Mouse (Mus musculus) urinary bladder, postnatal 4 days (tissue): ENCODE data around the gene 9530053A07Rik.
"Not testable (repeated sequence)": the region's sequence is repeated elsewhere in the genome, so short reads cannot be mapped to it uniquely, and the experiment has no call there.

Experiments
- DNase-seq, 2 experiments: peaks; one replicate each; pipeline ENCODE4 v3.0.0; 2021 to 2022; ENCODE audit warnings: low spot score in 2 of 2

9530053A07Rik gene

DNA sequence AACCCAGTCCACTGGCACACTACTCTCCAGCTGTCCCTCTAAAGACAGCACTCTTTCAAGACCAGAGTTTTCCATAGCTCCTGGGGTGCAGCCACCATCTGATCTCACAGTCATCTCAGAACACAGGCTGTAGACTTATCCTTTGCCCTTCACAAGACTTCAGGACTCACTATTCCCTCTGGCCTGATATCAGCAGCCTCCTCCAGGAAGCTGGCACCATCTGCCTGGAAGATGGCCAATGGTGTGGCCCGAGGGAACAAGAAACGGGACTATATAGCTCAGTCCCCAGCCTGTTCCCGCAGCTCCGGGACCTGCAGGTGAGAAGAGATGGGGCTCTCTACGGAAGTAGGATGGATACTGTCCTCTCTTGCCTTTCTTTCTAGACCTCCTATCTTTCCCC lies at the start of gene 9530053A07Rik:
9530053A07Rik (plus strand) TSS at position 301 of the 400 bp plus-strand sequence.
- no peak for DNase-seq

DNA sequence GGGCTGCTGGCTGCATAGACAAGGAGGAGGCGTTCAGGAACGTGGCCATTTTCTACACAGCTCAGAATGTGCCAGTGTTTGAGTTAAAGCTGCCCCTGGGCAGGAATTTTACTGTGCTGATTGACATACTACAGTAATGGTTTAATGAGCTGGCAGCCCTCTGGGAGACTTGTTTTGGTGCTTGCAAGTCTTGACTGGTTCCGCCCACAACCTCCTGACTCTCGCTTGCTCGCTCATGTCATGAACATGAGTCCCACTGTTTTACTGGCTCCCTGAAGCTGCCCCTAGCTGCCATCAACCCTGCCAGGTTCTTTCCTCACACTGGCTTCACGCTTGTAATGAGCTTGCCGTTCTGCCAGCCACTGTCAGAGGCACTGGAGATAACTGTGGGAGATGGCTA lies 45.1 kb upstream of the 9530053A07Rik start:
- DNase-seq, result no peak

DNA sequence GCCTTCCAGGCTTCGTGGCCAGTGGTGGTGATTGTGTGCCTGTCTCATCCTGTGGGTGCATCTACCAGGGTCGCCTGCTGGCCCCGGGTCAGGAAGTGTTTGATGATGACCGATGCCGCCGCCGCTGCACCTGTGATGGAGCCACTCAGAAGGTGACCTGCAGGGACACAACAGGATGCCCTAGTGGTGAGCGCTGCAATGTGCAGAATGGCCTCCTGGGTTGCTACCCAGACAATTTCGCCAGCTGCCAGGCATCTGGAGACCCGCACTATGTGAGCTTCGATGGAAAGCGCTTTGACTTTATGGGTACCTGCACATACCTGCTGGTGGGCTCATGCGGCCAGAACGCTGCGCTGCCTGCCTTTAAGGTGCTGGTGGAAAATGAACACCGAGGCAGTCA lies 43.0 kb upstream of the 9530053A07Rik start:
- no peak for DNase-seq

DNA sequence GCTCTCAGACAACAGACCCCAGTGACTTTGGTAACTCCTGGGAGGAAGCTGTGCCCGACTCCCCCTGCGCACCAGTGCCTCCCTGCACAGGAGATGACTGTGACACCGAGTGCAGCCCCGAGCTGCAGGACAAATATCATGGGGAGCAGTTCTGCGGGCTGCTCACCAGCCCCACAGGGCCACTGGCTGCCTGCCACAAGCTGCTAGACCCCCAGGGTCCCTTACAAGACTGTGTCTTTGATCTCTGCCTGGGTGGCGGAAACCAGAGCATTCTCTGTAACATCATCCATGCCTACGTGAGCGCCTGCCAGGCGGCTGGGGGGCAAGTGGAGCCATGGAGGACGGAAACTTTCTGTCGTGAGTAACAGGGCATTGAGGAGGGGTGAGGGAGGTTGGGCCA lies 35.7 kb upstream of the 9530053A07Rik start:
- DNase-seq, result peak in 1 of 2 experiments; percentile 52

DNA sequence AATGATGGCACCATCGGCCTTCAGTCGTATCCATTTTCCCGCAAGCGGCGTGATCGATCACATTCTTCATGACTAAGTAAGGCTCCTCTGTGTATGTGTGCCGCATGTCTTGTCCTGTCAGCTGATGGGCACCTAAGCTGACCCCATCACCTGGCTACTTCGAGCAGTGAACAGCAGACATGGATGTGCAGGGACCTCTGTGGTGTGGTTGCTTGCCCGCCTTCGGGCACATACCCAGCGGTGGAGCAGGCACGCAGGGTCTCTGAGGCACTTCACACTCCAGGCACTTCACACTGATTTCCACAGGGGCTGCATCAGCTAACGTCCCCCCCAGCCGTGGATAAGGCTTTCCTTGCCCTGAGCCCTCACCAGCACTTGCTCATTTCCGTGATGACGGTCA lies 30.2 kb upstream of the 9530053A07Rik start:
- no peak for DNase-seq

DNA sequence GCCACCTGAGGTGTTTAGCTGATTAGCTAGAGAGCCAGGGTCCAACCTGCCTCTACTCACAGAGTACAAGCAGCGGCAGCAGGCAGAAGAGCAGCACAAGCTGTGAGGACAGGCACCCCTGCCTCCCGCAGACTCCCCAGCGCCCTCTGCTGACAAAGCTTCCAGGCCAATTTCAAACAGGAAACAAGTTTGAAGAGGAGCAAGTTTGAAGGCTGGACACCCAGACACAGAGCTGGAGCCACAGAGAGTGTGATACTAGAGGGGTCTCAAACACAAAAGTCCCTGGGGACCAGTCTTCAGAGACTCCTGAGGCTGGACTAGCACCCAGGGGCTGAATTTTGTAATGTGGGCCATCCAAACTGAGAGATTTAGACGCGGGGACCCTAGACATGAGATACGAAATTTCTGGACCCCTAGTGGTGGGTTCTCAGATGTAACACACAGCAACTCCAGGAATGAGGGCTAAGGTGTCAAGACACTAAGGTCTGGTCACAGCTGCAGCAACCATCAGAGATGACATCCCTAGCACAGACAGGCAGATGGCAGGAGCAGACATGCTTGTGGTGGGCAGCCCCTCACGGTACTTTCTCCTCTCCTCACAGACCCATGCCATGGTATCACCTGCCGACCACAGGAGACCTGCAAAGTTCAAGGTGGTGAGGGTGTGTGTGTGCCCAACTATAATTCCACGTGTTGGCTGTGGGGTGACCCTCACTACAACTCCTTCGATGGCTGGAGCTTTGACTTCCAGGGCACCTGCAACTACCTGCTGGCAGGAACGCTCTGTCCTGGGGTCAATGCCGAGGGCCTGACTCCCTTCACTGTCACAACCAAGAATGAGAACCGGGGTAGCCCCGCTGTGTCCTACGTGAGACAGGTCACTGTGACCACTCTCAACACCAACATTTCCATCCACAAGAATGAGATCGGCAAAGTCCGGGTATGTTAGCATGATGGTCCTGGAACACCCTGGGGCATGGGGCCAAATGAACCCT lies 28.4 kb upstream of the 9530053A07Rik start:
- DNase-seq, result peak; percentile 16 to 54

DNA sequence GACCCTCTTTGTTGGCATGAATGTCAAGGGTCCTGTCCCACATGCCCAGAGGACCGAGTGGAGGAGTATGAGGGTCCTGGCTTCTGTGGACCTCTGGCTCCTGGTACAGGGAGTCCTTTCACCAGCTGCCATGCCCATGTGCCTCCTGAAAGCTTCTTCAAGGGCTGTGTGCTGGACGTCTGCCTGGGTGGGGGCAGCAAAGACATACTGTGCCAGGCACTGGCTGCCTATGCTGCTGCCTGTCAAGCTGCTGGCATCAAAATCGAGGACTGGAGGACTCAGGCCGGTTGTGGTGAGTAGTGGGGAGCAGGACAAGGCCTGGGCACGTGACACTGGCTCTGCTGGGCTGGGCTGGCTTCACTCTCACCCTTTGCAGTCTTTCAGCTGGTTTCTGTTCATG lies 26.3 kb upstream of the 9530053A07Rik start:
- peak in 1 of 2 experiments; percentile 43 for DNase-seq

DNA sequence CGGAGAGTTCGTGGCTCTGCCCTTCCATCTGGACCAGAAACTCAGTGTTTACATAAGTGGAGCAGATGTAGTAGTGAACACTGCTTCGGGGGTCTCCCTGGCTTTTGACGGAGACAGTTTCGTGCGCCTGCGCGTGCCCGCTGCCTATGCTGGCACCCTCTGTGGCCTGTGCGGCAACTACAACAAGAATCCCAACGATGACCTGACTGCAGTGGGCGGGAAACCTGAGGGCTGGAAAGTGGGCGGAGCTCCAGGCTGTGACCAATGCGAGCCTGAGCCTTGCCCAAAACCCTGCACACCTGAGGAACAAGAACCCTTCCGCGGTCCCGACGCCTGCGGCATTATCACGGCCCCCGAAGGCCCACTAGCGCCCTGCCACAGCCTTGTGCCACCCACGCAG lies 24.6 kb upstream of the 9530053A07Rik start:
- peak in 1 of 2 experiments; percentile 59 for DNase-seq

DNA sequence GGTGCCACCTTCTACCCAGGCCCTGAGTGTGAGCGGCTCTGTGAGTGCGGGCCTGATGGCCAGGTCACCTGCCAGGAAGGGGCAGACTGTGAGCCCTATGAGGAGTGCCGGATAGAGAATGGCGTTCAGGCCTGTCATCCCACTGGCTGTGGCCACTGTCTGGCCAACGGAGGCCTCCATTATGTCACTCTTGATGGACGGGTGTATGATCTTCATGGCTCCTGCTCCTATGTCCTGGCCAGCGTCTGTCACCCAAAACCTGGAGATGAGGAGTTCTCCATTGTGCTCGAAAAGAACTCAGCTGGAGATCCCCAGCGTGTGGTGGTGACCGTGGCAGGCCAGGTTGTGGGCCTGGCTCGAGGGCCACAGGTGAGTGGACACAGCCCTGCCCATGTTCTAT lies 23.0 kb upstream of the 9530053A07Rik start:
- DNase-seq, result peak in 1 of 2 experiments; percentile 55

DNA sequence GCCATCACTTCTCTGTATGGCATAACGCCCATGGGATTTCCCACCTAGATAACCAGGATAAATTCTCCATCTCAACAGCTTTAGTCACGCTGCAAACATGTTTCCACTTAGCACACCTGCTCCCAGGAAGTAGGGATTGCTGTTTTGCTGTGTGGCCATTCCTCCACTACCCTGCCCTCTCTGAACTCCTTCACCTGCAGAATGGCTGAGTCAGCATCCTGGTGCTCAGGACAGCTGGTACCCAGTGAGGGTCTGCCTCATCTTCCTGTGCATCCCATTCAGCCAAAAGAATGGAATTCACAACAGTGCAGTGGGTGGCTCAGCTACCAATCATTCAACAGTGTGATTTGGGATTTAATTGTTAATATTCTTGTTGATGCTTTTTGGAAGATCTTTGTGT lies 14.6 kb upstream of the 9530053A07Rik start:
- DNase-seq, result no peak

DNA sequence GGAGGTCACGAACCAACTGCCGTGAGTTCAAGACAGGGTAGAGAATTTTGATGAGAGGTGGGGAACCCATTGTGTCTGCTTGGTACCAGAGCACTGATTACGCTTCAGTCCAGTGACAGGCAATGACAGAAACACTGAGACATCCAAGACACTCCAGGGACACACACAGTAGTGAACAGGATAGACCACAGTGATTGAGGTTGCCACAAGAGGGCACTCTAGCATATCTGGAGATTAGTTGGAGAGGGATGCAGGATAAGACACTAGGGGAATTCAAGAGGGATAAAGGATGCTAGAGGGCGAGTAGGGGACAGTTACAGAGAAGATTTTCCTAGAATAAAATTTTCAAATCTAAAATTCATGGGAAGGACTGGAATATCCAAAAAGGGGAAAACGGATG lies 8.3 kb downstream of the 9530053A07Rik start:
- DNase-seq, result no peak

DNA sequence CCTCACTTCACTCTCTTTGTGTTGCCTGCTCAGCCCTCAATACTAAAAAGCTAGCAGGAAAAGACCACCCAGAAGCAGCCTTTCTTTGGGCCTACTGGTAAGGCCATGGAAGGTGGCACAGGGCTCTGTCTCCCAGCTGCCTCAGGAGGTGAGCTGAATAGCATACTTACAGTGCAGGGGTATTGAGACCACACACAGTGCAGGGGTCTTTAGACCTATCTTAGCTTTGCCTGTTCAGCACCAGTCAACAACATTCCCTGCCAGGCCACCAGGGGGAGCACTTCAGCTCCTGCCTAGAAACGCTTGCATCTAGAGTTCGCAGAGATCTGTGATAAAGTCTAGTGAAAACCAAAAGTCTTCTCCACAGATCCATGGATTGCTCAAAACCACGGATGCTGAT lies 19.0 kb downstream of the 9530053A07Rik start:
- DNase-seq, result peak; percentile 39 to 75

DNA sequence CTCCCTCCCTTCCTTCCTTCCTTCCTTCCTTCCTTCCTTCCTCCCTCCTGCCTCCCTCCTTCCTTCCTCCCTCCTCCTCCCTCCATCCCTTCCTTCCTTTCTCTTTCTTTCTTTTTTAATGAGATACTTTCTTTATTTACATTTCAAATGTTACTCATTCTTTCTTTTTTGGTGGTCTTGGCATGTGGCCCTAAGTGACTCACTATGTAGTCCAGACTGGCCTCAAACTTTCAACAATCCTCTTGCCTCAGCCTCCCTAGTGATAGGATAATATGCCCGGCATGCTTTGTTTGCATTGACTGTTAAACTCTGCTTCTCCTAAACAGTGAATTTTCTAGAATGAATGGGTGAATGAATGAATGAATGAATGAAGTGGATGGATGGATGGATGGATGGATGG lies 20.6 kb downstream of the 9530053A07Rik start:
- no peak for DNase-seq

DNA sequence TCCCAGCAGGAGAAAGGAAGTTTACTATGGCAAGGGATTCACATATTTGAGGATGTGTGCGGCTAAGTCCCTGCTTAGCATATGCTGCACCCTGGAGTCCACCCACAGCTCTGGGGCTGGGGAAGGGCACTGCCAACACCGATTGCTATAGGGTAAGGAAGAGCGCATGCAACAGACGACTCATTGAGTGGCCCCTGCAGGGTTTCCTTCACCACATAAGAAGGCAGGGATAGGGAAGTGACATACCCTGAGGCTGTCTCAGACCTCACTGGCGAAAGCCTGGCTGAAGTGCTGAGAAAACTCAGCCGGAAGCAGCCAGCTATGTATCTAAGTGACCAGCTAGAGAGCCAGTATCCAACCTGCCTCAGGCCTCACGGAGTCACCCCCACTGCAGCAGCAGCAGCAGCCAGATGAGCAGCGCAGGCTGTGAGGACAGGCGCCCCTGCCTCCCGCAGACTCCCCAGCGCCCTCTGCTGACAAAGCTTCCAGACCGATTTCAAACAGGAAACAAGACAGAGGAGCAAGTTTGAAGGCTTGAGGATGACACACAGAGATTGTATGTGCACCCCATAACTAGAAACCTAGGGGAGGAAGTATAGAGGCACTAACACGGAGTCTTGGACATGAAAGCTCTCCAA lies 22.4 kb downstream of the 9530053A07Rik start:
- DNase-seq, result no peak

DNA sequence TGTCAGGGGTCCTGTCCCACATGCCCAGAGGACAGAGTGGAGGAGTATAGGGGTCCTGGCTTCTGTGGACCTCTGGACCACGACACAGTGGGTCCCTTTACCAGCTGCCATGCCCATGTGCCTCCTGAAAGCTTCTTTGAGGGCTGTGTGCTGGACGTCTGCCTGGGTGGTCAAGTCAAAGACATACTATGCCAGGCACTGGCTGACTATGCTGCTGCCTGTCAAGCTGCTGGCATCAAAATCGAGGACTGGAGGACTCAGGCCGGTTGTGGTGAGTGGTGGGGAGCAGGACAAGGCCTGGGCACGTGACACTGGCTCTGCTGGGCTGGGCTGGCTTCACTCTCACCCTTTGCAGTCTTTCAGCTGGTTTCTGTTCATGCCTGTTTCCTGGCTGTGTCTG lies 24.3 kb downstream of the 9530053A07Rik start:
- not testable (repeated sequence) for DNase-seq

DNA sequence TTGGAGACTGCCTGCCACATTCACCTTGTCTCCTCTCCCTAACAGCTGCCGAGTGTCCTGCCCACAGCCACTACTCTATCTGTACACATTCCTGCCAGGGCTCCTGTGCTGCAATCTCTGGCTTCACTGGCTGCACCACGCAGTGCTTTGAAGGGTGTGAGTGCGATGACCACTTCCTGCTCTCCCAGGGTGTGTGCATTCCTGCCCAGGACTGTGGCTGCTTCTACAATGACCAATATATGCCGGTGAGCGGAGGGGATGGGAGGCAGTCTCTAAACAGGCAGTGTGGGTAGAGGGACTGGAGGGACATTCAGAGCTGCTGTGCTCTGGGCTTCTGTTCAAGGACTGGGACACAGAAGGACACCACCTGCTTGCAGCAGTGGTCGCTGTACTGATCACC lies 30.0 kb downstream of the 9530053A07Rik start:
- no peak for DNase-seq

DNA sequence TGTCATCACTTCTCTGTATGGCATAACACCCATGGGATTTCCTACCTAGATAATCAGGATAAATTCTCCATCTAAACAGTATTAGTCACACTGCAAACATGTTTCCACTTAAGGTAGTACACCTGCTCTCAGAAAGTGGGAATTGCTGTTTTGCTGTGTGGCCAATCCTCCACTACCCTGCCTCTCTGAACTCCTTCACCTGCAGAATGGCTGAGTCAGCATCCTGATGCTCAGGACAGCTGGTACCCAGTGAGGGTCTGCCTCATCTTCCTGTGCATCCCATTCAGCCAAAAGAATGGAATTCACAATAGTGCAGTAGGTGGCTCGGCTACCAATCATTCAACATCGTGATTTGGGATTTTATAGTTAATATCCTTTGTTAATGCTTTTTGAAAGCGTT lies 30.6 kb downstream of the 9530053A07Rik start:
- DNase-seq, result peak in 1 of 2 experiments; percentile 45

DNA sequence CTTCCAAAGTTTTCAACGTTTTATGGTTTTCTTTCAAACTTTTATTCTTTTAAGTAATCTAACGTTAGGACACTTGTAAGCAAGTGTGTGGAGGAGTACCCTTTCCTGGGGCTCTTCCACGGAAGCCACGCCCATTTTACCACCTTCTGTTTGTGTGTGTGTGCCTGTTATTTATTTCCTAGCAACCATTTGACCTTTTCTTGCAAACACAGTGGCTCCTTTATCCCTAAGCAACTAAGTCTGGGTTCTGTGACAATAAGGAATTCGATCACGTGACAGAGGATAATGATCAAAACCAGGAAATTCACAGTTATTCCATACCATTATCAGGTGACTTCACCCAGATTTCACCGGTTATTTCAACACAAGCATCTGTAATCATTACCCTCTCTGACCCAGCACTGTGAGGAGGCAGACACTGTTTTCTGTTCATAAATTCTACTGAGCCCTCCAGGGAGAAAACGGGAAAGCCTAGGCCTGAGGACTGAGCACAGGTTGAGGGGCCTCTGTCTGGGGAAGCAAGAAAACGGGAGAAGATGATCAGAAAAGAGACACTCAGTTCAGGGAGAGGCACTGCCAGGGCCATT lies 32.0 kb downstream of the 9530053A07Rik start:
- DNase-seq, result peak in 1 of 2 experiments; percentile 44

DNA sequence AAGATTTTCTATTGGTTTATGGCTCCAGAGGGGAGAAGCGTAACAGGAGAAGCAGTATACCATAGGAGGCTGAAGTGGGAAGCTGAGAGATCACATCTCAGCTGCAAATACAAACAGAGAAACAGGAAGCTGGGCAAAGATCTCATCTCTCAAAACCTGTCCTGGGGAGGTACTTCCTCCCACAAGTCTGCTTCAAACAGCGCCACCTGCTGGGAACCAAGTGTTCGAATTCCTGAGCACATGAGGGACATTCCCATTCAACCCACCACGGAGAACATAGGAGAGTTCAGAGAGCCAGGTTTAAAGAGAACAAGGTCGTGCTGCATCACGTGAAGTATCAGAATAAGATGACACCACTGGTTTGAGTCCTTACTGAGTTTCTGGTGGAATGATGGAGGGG lies 36.1 kb downstream of the 9530053A07Rik start:
- peak in 1 of 2 experiments; percentile 57 for DNase-seq

DNA sequence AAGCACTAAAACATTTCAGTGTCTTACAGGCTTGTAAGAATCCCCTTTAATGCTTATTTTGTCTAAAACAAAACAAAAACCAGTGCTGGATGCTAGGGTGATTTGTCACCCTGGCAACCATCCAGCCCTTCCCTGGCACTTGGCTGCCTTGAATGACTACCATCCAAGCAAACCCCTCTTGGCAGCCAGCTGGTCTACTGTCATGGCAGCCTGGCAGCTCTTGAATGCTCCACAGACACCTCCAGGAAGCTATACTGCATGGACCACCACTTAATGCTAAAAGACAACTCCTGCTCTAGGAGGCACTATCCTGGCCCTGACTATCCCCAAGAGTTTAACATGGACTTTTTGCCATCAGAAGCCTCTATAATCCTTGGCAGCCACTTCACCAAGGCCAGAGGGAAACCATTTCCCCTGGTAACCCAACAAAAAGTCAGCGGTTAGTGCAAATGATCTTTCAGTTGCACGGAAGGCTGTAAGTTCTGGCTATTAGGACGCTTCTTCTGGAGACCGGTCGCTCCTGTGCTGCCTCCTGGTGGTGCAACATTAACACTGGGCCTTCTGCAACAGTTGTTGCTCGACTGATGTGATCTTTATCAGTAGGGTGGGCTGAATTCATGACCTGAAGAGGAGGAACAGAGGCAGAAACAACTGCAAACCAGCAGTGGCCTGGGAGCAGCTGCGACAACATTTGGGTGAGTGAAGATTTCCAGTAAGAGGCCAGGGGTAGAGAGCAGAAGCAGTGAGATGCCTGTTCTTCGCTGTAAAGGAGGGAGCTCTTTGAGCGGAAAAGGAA lies 39.3 kb downstream of the 9530053A07Rik start:
- peak; percentile 52 to 78 for DNase-seq
